Mouse (Mus musculus): ENCODE measurements around the gene Tmem37.

Gene Tmem37

GRCm38 (mm10) chr1:120018900-120019299, 55.0 kb downstream of the Tmem37 start:
- DNase-seq (ENCODE audit: low spot score): no peak
